Mouse (Mus musculus): ENCODE results near the gene Actr3b. TPM values are rescaled to one million over a fixed set of nuclear protein-coding genes. Genes with fewer than 3 reads are reported as not detected.
A peak's percentile ranks its signal among the peaks of the same experiment; 100 is the strongest.
"Not testable (repeated sequence)": the region's sequence is repeated elsewhere in the genome, so short reads cannot be mapped to it uniquely, and the experiment has no call there.

The Actr3b gene
- polyA plus RNA-seq, 1 experiment from 2014 or later, result 17.4 TPM

GRCm38 (mm10) chr5:25848058-25848457 is 88.3 kb downstream of the Actr3b start:
- no peak overlapping the region for H3K9ac ChIP-seq (ENCODE audit: low read length)
- no peak overlapping the region for H3K4me3 ChIP-seq (ENCODE audit: low read depth, low read length)
- no peaks in the 10 kb centered on the region for H3K9me3 ChIP-seq (ENCODE audit: control insufficient read depth, low read length)
- no peaks in the 10 kb centered on the region for H3K27me3 ChIP-seq (ENCODE audit: control insufficient read depth, insufficient read depth, low read length)
- no peak overlapping the region for H3K4me2 ChIP-seq (ENCODE audit: low read depth, low read length, severe bottlenecking)
- H3K4me1 ChIP-seq (replicated peaks; ENCODE audit: control insufficient read depth, insufficient read depth, low read length), result no peaks in the 10 kb centered on the region
- DNase-seq (ENCODE audit: low spot score), result peak; percentile 79
- no peaks in the 10 kb centered on the region; the same call in 1 of the 2 replicates for H3K36me3 ChIP-seq (ENCODE audit: control insufficient read depth, insufficient read depth, low read length)
- no peak; the same call in 1 of the 2 replicates for ATAC-seq (replicated peaks; ENCODE audit: low FRiP score)
- H3K27ac ChIP-seq (ENCODE audit: low read depth, low read length), result no peak overlapping the region
- 54% methylated on average over 9 of the region's 9 CpGs for WGBS

GRCm38 (mm10) chr5:25866201-25866600 is 106.4 kb downstream of the Actr3b start:
- H3K4me3 ChIP-seq (ENCODE audit: low read depth, low read length), result no peak overlapping the region
- no peak overlapping the region for H3K4me2 ChIP-seq (ENCODE audit: low read depth, low read length, severe bottlenecking)
- 92% methylated on average over 3 of the region's 3 CpGs for WGBS
- H3K27me3 ChIP-seq (ENCODE audit: control insufficient read depth, insufficient read depth, low read length), result no peaks in the 10 kb centered on the region
- H3K27ac ChIP-seq (ENCODE audit: low read depth, low read length), result no peak overlapping the region
- H3K9me3 ChIP-seq (ENCODE audit: control insufficient read depth, low read length), result no peaks in the 10 kb centered on the region
- H3K4me1 ChIP-seq (replicated peaks; ENCODE audit: control insufficient read depth, insufficient read depth, low read length), result no peaks in the 10 kb centered on the region
- no peak overlapping the region for H3K9ac ChIP-seq (ENCODE audit: low read length)
- no peak for ATAC-seq (replicated peaks; ENCODE audit: low FRiP score)
- no peaks in the 10 kb centered on the region for H3K36me3 ChIP-seq (ENCODE audit: control insufficient read depth, insufficient read depth, low read length)
- DNase-seq (ENCODE audit: low spot score), result no peak

GRCm38 (mm10) chr5:25869880-25870279 is 110.1 kb downstream of the Actr3b start:
- ATAC-seq (replicated peaks; ENCODE audit: low FRiP score), result peak; percentile 61; the same call in 1 of the 2 replicates
- H3K36me3 ChIP-seq (ENCODE audit: control insufficient read depth, insufficient read depth, low read length), result no peaks in the 10 kb centered on the region
- no peaks in the 10 kb centered on the region for H3K9me3 ChIP-seq (ENCODE audit: control insufficient read depth, low read length)
- no peaks in the 10 kb centered on the region for H3K27me3 ChIP-seq (ENCODE audit: control insufficient read depth, insufficient read depth, low read length)
- no peaks in the 10 kb centered on the region for H3K4me1 ChIP-seq (replicated peaks; ENCODE audit: control insufficient read depth, insufficient read depth, low read length)
- H3K4me3 ChIP-seq (ENCODE audit: low read depth, low read length), result no peak overlapping the region
- no peak overlapping the region for H3K9ac ChIP-seq (ENCODE audit: low read length)
- H3K27ac ChIP-seq (ENCODE audit: low read depth, low read length), result no peak overlapping the region
- DNase-seq (ENCODE audit: low spot score), result no peak
- H3K4me2 ChIP-seq (ENCODE audit: low read depth, low read length, severe bottlenecking), result no peak overlapping the region
- WGBS, result 69% methylated on average over 8 of the region's 8 CpGs

- Histone ChIP-seq H3K36me3 (ENCODE audit: control insufficient read depth, insufficient read depth, low read length) (no peaks in the 10 kb centered on the region), H3K4me2 (ENCODE audit: low read depth, low read length, severe bottlenecking) (no peak overlapping the region), H3K9ac (ENCODE audit: low read length) (no peak overlapping the region), H3K27ac (ENCODE audit: low read depth, low read length) (no peak overlapping the region), H3K9me3 (ENCODE audit: control insufficient read depth, low read length) (no peaks in the 10 kb centered on the region), H3K4me3 (ENCODE audit: low read depth, low read length) (no peak overlapping the region), H3K27me3 (ENCODE audit: control insufficient read depth, insufficient read depth, low read length) (no peaks in the 10 kb centered on the region), H3K4me1 (replicated peaks; ENCODE audit: control insufficient read depth, insufficient read depth, low read length) (no peaks in the 10 kb centered on the region)
- DNase-seq (ENCODE audit: low spot score) (peak; percentile 44), ATAC-seq (replicated peaks; ENCODE audit: low FRiP score) (no peak)
- 73% methylated on average over 3 of the region's 3 CpGs for WGBS
Observed at GRCm38 (mm10) chr5:25870632-25871031, 110.8 kb downstream of the Actr3b start.

GRCm38 (mm10) chr5:25871342-25872023 is 111.7 kb downstream of the Actr3b start:
- H3K36me3 ChIP-seq (ENCODE audit: control insufficient read depth, insufficient read depth, low read length), result no peaks in the 10 kb centered on the region

GRCm38 (mm10) chr5:25873046-25873445 is 113.2 kb downstream of the Actr3b start:
- 72% methylated on average over 2 of the region's 2 CpGs for WGBS
- H3K4me3 ChIP-seq (ENCODE audit: low read depth, low read length), result no peak overlapping the region

More at GRCm38 (mm10) chr5:25871342-25872023, 111.7 kb downstream of the Actr3b start:
- Histone ChIP-seq H3K9ac (ENCODE audit: low read length) (no peak overlapping the region), H3K9me3 (ENCODE audit: control insufficient read depth, low read length) (no peaks in the 10 kb centered on the region), H3K4me3 (ENCODE audit: low read depth, low read length) (no peak overlapping the region), H3K4me1 (replicated peaks; ENCODE audit: control insufficient read depth, insufficient read depth, low read length) (no peaks in the 10 kb centered on the region), H3K27me3 (ENCODE audit: control insufficient read depth, insufficient read depth, low read length) (no peaks in the 10 kb centered on the region), H3K4me2 (ENCODE audit: low read depth, low read length, severe bottlenecking) (no peak overlapping the region), H3K27ac (ENCODE audit: low read depth, low read length) (no peak overlapping the region)
- ATAC-seq (replicated peaks; ENCODE audit: low FRiP score) (no peak), DNase-seq (ENCODE audit: low spot score) (peak; percentile 43)
- 94% methylated on average over 12 of the region's 12 CpGs for WGBS

GRCm38 (mm10) chr5:25875927-25876326 is 116.1 kb downstream of the Actr3b start:
- H3K9ac ChIP-seq (ENCODE audit: low read length); H3K27me3 ChIP-seq (ENCODE audit: control insufficient read depth, insufficient read depth, low read length); H3K4me2 ChIP-seq (ENCODE audit: low read depth, low read length, severe bottlenecking); H3K27ac ChIP-seq (ENCODE audit: low read depth, low read length); H3K4me1 ChIP-seq (replicated peaks; ENCODE audit: control insufficient read depth, insufficient read depth, low read length); H3K4me3 ChIP-seq (ENCODE audit: low read depth, low read length); H3K36me3 ChIP-seq (ENCODE audit: control insufficient read depth, insufficient read depth, low read length); ATAC-seq (replicated peaks; ENCODE audit: low FRiP score); H3K9me3 ChIP-seq (ENCODE audit: control insufficient read depth, low read length); DNase-seq (ENCODE audit: low spot score): not testable (repeated sequence)

More at GRCm38 (mm10) chr5:25873046-25873445, 113.2 kb downstream of the Actr3b start:
- H3K36me3 ChIP-seq (ENCODE audit: control insufficient read depth, insufficient read depth, low read length), result no peaks in the 10 kb centered on the region
- H3K4me2 ChIP-seq (ENCODE audit: low read depth, low read length, severe bottlenecking), result no peak overlapping the region
- no peak for DNase-seq (ENCODE audit: low spot score)
- H3K27ac ChIP-seq (ENCODE audit: low read depth, low read length), result no peak overlapping the region
- no peak overlapping the region for H3K9ac ChIP-seq (ENCODE audit: low read length)
- no peak for ATAC-seq (replicated peaks; ENCODE audit: low FRiP score)
- H3K9me3 ChIP-seq (ENCODE audit: control insufficient read depth, low read length), result no peaks in the 10 kb centered on the region
- H3K4me1 ChIP-seq (replicated peaks; ENCODE audit: control insufficient read depth, insufficient read depth, low read length), result no peaks in the 10 kb centered on the region
- H3K27me3 ChIP-seq (ENCODE audit: control insufficient read depth, insufficient read depth, low read length), result no peaks in the 10 kb centered on the region

- Histone ChIP-seq H3K4me2 (ENCODE audit: low read depth, low read length, severe bottlenecking) (no peak overlapping the region), H3K4me1 (replicated peaks; ENCODE audit: control insufficient read depth, insufficient read depth, low read length) (no peaks in the 10 kb centered on the region), H3K4me3 (ENCODE audit: low read depth, low read length) (no peak overlapping the region), H3K27me3 (ENCODE audit: control insufficient read depth, insufficient read depth, low read length) (no peaks in the 10 kb centered on the region), H3K27ac (ENCODE audit: low read depth, low read length) (no peak overlapping the region), H3K9me3 (ENCODE audit: control insufficient read depth, low read length) (no peaks in the 10 kb centered on the region), H3K36me3 (ENCODE audit: control insufficient read depth, insufficient read depth, low read length) (no peaks in the 10 kb centered on the region), H3K9ac (ENCODE audit: low read length) (no peak overlapping the region)
- no peak for DNase-seq (ENCODE audit: low spot score)
- no peak for ATAC-seq (replicated peaks; ENCODE audit: low FRiP score)
- 90% methylated on average over 5 of the region's 5 CpGs for WGBS
Observed at GRCm38 (mm10) chr5:25877281-25877680, 117.5 kb downstream of the Actr3b start.

GRCm38 (mm10) chr5:25877996-25878395 is 118.2 kb downstream of the Actr3b start:
- ATAC-seq (replicated peaks; ENCODE audit: low FRiP score), result no peak
- H3K27ac ChIP-seq (ENCODE audit: low read depth, low read length), result no peak overlapping the region
- no peak overlapping the region for H3K4me3 ChIP-seq (ENCODE audit: low read depth, low read length)
- no peaks in the 10 kb centered on the region for H3K27me3 ChIP-seq (ENCODE audit: control insufficient read depth, insufficient read depth, low read length)
- H3K4me1 ChIP-seq (replicated peaks; ENCODE audit: control insufficient read depth, insufficient read depth, low read length), result no peaks in the 10 kb centered on the region
- no peaks in the 10 kb centered on the region for H3K36me3 ChIP-seq (ENCODE audit: control insufficient read depth, insufficient read depth, low read length)
- no peak overlapping the region for H3K9ac ChIP-seq (ENCODE audit: low read length)
- no peak overlapping the region for H3K4me2 ChIP-seq (ENCODE audit: low read depth, low read length, severe bottlenecking)
- 82% methylated on average over 3 of the region's 3 CpGs for WGBS
- no peak for DNase-seq (ENCODE audit: low spot score)
- H3K9me3 ChIP-seq (ENCODE audit: control insufficient read depth, low read length), result no peaks in the 10 kb centered on the region
